ENCODE assay signal across 10 mouse cellular contexts in genomic region chr11:30161744-30162143, GRCm38 (mm10).
A peak's percentile ranks its signal among the peaks of the same experiment; 100 is the strongest.
DNase-seq lines count a peak whose midpoint lies in the region; ATAC-seq and TF ChIP-seq lines count a peak whose summit lies in the region.
"Had no signal": no experiment of that assay in that cellular context is flagged by ENCODE, and none has a peak within 500 bp of the region (broad histone marks: within the 10 kb centered on the region; RNA-seq: fewer than 3 reads in every experiment).

No protein-coding gene starts in this region.

- DNase-seq in heart, adult 18-20 months = no peak
- DNase-seq in liver, adult 2 months (ENCODE audit: extremely low read depth, low read depth, low spot score) = no peak
- no peak for DNase-seq in liver
- DNase-seq in cerebellum, postnatal 4 days (ENCODE audit: low spot score in 2 of 2) = no peak
- DNase-seq in adrenal gland, adult 2 months = no peak

- peak overlapping the region; percentile 34 for H3K9ac ChIP-seq in heart, embryonic 13.5 days
- H3K9ac ChIP-seq in liver, adult 2 months (ENCODE audit: low read depth, low read length) = no peak overlapping the region
- no peak overlapping the region for H3K9ac ChIP-seq in liver, embryonic 15.5 days
- H3K9ac ChIP-seq: limb, embryonic 12.5 days had no signal

- H3K27me3 ChIP-seq in heart, embryonic 13.5 days (replicated peaks) = no peaks in the 10 kb centered on the region
- no peaks in the 10 kb centered on the region for H3K27me3 ChIP-seq in liver, adult 2 months (ENCODE audit: control insufficient read depth, insufficient read depth, low read length)
- no peaks in the 10 kb centered on the region for H3K27me3 ChIP-seq in liver, embryonic 15.5 days
- H3K27me3 ChIP-seq: limb, embryonic 12.5 days had no signal

- H3K36me3 ChIP-seq in heart, embryonic 13.5 days = peaks cover 32% of the 10 kb centered on the region
- peaks cover 11% of the 10 kb centered on the region for H3K36me3 ChIP-seq in liver, adult 2 months (ENCODE audit: control insufficient read depth, insufficient read depth, low read length)
- 0 out of 2 replicates have a peak, but pooled peaks cover 8% of the 10 kb centered on the region for H3K36me3 ChIP-seq in liver, embryonic 15.5 days (replicated peaks)

- 33% methylated on average over 1 of the region's 1 CpGs for WGBS in heart, embryonic 13.5 days
- WGBS in liver, adult 2 months = 90% methylated on average over 1 of the region's 1 CpGs
- WGBS in liver, embryonic 15.5 days (ENCODE audit: insufficient replicate concordance) = 75% methylated on average over 1 of the region's 1 CpGs

- H3K4me1 ChIP-seq in heart, embryonic 13.5 days = peaks cover 97% of the 10 kb centered on the region
- peaks cover 4% of the 10 kb centered on the region; the same call in 1 of the 2 replicates for H3K4me1 ChIP-seq in liver, adult 2 months (ENCODE audit: control insufficient read depth, insufficient read depth, low read length)
- H3K4me1 ChIP-seq in brown adipose tissue, adult 24 weeks (ENCODE audit: control insufficient read depth, insufficient read depth, insufficient read length, low read length) = peaks cover 49% of the 10 kb centered on the region
- peaks cover 90% of the 10 kb centered on the region for H3K4me1 ChIP-seq in liver, embryonic 15.5 days (replicated peaks)

- no peak for TF ChIP-seq POLR2A in liver, adult 2 months (IDR thresholded peaks at IDR 0.05; ENCODE audit: extremely low read depth, insufficient read depth, low read length)

- no peak for ATAC-seq in heart, embryonic 13.5 days (ENCODE audit: extremely low read depth, insufficient number of reproducible peaks, low FRiP score, low TSS enrichment)
- ATAC-seq in liver, embryonic 15.5 days (ENCODE audit: insufficient read depth) = no peak
- ATAC-seq: inflammation-experienced regulatory T-cells, adult 6 months had no signal

- peaks cover 13% of the 10 kb centered on the region; the same call in 1 of the 2 replicates for H3K79me2 ChIP-seq in liver, adult 2 months (ENCODE audit: control insufficient read depth, insufficient read depth, low read length)

- TF ChIP-seq CTCF in liver, adult 2 months (IDR thresholded peaks at IDR 0.05; ENCODE audit: low read depth, low read length) = no peak

- H3K4me2 ChIP-seq in heart, embryonic 13.5 days = peak overlapping the region; percentile 35
- H3K4me2 ChIP-seq in liver, embryonic 15.5 days = no peak overlapping the region
- H3K4me2 ChIP-seq: limb, embryonic 12.5 days had no signal

- H3K4me3 ChIP-seq in heart, embryonic 13.5 days = no peak overlapping the region
- no peak overlapping the region for H3K4me3 ChIP-seq in liver, adult 2 months (ENCODE audit: insufficient read depth, low read depth, low read length)
- no peak overlapping the region for H3K4me3 ChIP-seq in brown adipose tissue, adult 24 weeks (ENCODE audit: insufficient read depth, low read depth, low read length)
- H3K4me3 ChIP-seq in liver, embryonic 15.5 days (replicated peaks) = no peak overlapping the region
- H3K4me3 ChIP-seq: limb, embryonic 12.5 days had no signal

- H3K9me3 ChIP-seq in heart, embryonic 13.5 days = no peaks in the 10 kb centered on the region
- H3K9me3 ChIP-seq in liver, embryonic 15.5 days (replicated peaks) = no peaks in the 10 kb centered on the region
- H3K9me3 ChIP-seq: limb, embryonic 12.5 days had no signal

- H3K27ac ChIP-seq in heart, embryonic 13.5 days (replicated peaks) = peak overlapping the region; percentile 93
- H3K27ac ChIP-seq in liver, adult 2 months (replicated peaks; ENCODE audit: insufficient read depth, low read depth, low read length) = peak overlapping the region; percentile 27; the same call in 1 of the 2 replicates
- peak overlapping the region; percentile 87 for H3K27ac ChIP-seq in brown adipose tissue, adult 24 weeks (replicated peaks; ENCODE audit: low read depth, low read length)
- H3K27ac ChIP-seq in liver, embryonic 15.5 days (replicated peaks) = peak overlapping the region; percentile 80
- H3K27ac ChIP-seq: limb, embryonic 12.5 days had no signal

Comparison
In these comparisons a context has a peak if more than half of its experiments do, and no peak if none do; other contexts are left out.
1. H3K27ac ChIP-seq: peak in every context shown above with its lines; median percentile 93 in heart, embryonic 13.5 days; 87 in brown adipose tissue, adult 24 weeks; 80 in liver, embryonic 15.5 days; 27 in liver, adult 2 months.